Mouse (Mus musculus): ENCODE data around the gene Gng3.

DNA sequence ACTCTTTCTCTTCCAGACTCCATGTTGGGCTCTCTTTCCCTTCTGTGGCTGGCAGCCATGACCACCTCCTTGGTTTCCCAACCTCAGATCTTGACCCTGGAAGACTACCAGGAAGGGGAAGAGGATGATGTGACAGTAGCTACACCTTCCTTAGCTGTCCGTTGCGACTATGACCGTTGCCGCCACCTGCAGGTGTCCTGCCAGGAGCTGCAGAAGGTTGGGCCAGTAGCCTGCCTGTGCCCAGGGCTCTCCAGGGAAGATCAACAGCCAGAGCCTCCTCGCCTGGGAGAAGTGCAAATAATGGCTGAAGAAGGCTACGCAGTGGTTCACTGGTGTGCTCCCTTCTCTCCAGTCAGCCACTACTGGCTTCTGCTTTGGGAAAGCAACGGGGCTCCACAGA, 12.6 kb upstream of the Gng3 start:
- TF ChIP-seq CEBPB (IDR thresholded peaks at IDR 0.05; ENCODE audit: low read depth), result no peak
- TF ChIP-seq CTCF (IDR thresholded peaks at IDR 0.05; ENCODE audit: control insufficient read depth, insufficient read depth, insufficient read length), result no peak
- no peak for TF ChIP-seq MYOD1 (IDR thresholded peaks at IDR 0.05; ENCODE audit: control insufficient read depth, insufficient read length, low read depth)
- no peak for TF ChIP-seq MAX (IDR thresholded peaks at IDR 0.05)
- no peak for TF ChIP-seq MYOG (IDR thresholded peaks at IDR 0.05; ENCODE audit: control insufficient read depth, extremely low read depth, insufficient read length)
- no peak for TF ChIP-seq FOSL1 (IDR thresholded peaks at IDR 0.05; ENCODE audit: insufficient read depth, low read length, poor library complexity, severe bottlenecking)

Data from C2C12 (cell line).